Mouse (Mus musculus) cerebellum, adult 18-20 months (tissue): ENCODE results near the gene Npb.

Experiments
- DNase-seq, 2 experiments: peaks; one replicate each; pipeline ENCODE4 v3.0.0; 2021

Gene Npb

DNA sequence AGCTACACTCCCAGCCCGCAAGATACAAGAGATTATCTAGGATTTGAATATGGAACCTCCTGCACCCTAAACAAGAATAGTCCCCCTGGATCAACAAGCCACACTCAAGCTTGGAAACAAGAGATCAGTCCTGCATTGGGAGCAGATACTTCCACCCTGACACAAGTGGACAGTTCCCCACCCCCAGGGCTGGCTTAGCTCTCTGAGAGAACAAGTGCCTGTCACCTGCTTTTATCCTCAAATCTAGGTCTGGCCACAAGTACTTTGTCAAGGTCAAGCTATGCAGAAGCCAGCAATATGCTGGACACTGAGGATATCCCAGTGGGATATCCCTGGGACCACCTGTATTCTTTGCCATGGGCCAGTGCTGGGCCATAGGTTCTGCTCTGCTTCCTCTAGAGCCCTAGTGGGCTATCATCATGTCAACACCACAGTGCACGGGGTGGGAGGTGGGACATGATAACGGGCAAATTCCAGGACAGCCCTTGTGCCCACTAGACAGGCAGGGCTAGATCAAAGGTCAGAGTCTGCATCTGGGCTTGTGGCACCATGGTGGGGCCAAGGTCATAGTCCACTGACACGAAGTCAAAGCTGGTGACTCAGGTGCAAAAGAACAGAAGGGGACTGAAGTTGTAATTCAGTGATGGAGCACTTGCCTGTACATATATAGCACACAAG lies 8.5 kb downstream of the Npb start:
- peak in 1 of 2 experiments; percentile 20 for DNase-seq

DNA sequence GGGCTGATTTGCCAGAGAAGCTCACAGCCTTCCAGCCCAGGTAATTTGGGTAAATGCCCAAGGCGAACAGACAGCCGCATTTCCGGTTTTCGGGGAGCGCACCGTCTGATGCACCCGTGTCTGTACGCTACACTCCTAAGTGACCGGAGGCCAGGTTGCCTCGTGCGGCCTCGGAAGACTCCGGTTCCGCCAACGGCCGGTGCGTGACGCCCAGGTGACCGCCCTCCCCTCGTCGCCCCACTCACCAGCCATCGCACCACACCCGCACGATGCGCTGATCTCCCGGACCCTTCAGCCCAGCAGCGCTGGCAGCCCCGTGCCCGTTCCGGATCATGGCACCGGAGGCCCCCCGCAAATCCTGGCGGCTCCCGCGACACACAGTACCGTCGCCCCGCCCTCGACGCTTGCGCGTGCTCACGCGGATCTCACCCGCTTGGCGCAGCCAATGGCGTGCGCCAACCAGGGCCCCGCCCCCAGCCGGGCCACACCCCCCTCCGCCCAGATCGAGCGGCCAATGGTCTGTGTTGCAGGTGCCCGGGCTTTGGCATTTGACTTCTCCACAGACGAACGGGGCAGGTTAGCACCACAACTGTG lies 9.3 kb downstream of the Npb start, which contains the start of gene Pcyt2:
Pcyt2 (minus strand) TSS at position 418 of the 594 bp plus-strand sequence.
- DNase-seq, result peak; percentile 94 to 95

DNA sequence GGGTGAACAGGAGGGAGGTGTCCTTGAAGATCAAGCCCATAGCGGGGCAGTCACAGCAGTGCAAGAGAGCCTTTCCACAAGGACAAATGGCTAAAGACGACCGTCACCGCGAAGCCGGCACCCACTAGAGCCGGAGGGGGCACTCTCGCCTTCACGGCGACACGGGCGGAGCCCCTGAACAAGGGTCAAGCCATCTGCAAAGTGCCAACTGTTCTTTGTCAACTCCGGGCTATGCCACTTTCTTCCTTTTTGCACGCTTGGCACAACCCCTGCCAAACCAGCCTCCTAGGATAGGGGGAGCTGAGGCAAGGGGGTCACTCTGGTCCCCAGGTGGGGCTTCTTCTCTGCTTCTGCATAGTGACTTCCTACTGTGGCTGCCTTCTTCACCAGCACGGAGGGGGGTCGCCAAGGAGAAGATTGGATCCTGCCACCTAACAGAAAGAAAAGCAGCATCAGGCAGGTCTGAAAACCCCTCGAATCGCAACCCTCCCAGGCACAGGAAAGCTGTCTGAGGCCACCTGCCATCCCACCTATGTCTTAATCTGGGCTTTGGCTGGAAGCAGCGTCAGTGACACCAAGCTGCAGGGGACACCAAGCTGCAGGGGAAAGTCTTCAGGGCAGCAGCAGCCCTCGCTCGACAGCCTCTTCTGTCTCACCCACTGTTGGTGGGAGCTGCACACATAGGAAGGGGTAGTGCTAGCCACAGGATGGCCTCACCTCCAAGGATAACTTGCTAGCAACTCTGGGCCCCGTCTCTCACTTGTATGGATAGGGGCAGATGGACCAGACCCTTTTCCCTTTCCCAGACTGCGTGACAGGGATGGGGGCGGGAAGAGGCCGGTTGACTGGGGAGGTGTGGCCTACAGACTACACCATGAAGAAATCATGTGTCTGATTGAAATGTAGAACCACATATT lies 10.6 kb downstream of the Npb start:
- DNase-seq, result peak in 1 of 2 experiments; percentile 26

DNA sequence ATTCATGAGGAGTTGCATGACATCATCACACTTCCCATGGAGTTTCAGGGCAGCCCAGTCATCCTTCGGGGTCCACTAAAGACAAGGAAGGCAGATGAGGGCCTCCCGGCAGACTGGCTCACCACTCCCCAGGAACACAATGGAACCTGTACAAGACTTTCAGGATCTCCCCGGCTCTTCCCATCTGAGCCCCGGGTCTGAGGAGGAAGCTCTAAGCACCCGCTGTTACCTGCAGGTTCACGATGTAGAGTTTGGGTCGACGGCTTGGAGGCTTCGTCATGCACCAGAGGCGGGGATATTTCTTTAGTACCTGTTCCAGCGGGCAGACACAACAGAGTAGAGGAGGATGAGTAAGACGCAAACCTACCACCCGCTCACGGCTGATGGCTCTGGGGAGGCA lies 11.9 kb downstream of the Npb start:
- no peak for DNase-seq

DNA sequence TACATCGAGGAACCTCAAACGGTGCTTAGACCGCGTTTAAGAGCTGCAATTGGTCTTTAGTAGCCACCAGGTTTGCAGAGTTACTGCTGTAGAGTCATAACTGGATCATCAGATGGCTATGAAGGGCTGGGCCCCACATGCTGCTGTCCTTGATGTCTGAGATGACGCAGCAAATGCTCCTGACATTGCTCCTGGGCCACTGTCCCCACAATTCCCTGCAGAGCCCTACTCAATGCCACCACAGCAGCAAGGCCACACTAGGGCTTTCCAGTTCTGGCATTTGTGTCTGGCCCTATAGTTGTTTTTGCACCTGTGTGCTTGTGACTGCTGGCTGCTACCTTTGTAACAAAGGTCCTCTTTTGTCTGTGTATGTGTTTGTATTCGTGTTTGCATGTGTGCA lies 14.5 kb downstream of the Npb start:
- DNase-seq, result no peak

DNA sequence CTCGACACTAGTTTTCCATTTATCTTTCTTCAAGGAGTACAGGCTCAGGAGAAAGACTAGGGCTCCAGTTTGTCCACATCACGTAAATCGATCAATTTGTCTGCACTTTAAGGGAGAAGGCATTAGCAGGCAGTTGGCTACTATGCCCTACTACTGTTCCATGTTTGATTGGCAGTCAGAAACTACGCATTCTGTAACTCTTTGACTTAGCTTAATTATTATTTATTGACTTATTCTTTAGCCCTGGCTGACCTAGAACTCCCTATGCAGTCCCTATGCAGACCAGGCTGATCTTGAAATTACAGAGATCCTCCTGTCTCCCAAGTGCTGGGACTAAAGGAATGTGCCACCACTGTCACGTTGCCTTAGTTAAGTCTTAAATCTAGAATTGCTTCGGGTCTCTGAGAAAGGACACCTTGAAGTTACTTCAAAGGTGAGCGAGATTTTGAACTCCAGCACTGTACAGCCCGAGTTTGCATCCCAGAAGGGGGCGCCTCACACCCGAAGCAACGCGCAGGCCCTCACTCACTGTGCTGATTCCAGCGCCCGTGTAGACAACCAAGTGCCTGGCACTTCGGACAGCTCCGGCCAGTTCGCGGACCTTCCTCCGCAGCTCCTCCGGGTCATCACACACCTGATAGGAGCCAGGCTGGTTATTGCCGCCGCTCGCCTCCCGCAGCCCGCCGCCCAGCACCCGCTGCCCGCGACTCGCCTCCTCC lies 15.8 kb downstream of the Npb start:
- peak; percentile 64 to 65 for DNase-seq

DNA sequence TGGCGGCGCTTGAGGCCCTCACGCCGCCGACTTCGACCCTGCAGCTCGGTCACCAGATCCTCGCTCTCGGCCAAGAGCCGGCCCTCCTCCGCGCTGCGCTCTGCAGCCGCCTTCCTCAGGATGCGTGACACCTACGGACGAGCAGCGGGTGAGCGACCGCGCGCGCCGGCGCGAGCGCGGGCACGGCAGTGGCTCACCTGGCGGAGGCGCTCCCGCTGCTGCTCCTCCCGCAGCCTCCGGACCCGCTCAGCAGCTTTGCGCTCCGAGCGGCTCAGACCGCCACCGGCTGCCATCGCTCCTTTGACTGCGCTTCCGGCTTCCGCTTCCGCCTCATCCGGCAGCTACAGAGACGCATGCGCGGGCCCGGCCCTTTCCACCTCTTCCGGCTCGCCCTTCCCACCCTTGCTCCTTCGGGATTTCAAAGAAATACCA lies 16.4 kb downstream of the Npb start:
- DNase-seq, result peak; percentile 87 to 90

DNA sequence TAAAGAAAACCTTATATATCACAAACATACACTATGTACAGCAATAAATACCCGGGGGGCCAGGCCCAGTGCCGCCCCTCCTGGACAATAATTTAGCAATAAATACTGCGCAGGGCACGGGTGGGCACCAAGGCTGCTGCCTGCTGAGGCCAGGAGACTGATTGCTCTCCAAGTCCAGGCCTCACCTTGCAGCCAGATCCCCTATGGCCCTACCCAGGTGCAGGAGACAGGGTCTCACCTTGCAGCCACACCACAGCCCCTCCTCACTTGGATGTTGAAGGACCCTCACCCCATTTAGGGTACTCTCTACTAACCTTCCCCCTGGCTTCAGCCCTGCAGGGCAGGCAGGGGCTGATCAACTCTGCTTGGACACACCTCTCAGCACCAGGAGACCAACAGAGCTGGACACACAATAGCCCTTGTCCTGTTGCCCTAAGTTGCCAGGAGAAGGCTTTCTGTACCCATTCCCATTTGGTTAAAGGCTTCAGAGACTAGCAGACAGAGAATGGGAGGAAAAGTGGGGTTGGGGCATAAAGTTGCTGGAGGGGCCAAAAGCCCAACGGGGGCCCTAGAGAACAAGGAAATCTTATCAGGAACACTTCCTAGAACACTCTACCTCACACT lies 17.0 kb downstream of the Npb start, which contains the start of gene Sirt7:
Sirt7 (minus strand) TSS at position 89 of the 624 bp plus-strand sequence.
- DNase-seq, result no peak

DNA sequence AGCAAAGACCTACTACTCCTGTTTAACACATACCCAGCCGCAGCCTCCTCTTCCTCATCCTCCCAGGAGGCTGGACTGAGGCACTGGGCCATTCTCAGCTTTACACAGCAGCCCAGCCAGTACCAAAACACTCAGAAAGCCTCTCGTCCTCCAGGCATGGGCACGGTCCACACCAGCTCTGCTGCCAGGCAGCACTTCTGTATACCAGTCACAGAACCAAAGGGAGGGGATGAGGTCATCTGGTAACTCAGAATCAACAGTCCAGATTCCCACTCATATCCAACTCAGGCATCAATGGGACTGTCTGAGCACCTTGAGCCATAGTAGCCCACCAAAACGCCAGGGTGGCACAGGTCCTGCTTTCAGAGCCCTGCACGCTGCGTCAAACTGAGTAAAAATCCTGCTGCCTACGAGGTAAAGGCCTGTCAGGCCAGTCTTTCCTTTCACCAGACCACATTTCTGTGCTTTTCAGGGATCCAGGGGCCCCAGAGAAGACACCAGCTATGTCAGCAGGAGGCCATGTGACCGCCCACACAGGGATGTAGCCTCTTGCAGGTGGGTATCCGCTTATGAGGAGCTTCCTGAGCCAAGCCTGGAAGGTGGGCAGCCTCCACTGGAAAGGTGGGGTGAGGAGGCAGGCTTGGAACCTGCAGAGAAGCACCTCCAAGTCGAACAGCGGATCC lies 18.6 kb downstream of the Npb start:
- DNase-seq, result no peak

DNA sequence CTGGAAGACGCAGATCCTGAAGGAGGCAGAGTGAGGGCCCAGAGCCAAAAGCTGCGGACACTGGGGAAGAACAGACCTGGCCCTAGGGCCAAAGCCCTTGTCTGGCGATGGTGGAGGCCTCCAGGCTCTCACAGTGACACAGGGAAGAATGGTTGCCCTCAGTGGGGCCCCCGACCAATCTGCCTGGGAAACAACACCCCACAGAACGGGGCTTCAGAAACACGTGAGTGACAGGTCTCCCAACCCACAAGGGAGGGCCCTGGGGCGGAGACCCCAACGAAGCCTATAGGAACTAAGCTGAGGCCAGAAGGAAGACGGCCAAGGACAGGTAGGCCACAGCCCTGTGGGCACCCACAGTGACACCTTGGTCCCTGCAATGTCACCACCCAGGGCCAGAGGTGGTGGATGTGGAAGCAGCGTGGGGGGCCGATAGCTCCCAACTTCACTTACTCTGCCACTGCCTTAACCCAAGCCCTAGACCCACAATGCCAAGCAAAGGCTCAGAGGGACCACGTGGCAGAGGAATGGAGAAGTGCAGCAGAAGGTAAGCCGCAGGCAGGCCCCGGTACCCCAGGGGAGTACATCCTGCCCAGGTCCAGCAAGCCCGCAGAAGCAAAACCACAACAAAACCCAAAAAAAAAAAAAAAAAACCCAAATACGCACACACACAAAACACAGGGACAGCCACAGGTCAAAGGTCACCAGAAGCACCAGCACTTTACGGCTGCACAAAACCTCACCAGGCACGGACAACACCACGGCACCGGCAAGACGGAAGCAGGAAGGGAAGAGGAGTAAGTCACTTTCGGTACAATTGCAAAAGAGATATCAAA lies 19.4 kb downstream of the Npb start:
- peak in 1 of 2 experiments; percentile 19 for DNase-seq

DNA sequence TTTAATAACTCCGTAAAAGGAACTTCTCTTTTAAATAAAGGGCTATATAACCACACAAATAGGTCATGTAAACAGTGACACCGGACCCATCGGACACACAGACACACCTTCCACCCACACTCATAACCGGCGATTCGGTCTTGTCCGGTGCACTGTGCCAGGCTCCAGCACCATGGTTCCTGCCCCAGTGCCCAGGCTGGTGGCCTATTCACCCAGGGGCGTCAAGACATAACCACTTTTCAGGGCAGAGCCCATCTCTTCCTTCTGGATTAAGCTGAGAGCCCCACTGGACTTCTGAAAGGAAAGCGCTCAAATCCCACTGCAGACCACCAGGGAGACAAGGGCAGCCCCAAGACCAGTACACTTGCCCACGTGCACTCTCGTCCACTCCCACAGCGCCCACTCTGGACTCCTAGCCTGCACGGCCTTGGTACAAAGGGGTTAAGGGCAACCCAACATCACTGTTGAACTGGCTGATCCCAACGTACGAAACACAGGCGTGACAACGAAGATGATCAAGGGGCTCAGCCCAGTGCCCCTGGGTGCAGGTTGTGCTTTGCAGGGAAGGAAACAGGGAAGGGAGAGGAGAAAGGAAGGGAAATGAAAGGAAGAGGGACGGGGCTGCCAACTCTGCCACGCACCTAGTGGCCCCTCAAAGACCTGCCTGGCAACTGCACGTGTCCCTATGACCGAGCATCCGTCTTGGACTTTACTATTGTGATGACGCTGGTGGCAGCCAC lies 20.5 kb downstream of the Npb start:
- no peak for DNase-seq

DNA sequence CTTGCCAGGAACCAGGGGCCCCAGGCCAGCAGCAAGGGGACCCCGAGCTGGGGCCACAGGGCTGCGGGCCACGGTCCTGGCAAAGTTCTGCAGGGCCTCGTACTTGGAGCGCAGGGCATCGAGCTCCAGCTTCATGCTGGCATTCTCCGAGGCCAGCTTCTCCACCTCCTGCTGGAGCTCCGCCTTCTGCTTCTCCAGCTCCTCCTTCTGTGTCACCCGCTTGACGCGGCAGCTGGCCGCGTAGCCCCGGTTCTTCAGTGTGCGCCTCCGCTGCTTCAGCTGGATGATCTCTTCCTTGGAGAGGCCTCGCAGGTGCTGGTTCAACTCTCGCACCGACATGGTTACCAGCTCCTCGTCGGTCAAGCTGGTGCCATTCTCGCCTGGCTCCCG lies 21.1 kb downstream of the Npb start:
- DNase-seq, result peak in 1 of 2 experiments; percentile 25

DNA sequence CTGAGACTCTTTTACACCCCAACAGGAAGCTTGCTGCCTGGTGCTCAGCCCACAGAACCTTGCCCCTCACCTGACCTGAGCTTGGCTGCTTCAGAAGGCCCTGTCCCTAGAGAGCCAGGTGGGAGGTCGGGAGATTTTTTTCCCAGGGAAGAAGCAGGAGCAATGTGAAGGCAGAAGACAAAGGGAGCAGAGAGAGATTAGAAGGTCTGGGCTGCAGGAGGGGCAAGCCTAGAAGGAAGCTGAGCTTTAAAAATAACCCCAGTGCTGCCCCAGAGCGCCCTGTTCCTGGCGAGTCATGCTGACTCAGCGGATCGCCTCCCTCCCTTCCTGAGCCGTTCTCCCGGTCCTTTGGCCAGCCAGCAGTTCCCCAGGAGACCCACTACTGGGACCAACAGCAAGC lies 21.6 kb downstream of the Npb start:
- DNase-seq, result peak in 1 of 2 experiments; percentile 32

DNA sequence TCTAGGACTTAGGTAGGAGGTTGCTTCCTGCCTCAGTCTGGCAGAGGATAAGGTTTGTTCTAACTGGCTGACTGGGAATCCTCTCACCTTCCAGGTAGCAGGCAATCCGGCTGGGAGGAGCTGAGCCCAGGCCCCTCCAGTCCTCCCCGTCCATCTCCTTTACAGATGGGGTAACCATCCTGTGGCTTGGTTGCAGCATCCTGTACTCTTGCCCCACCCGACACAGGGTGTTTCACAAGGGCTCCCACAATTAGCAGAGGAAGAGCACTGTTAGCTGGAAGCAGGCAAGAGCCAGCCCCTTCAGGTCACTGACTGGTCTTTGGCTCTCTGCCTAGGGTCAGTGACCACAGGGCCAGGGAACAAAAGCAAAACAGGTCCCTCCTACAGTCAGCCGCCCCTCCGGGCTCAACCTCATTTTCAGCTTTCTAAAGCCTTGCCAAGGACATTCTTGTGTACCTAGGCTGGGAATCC lies 22.2 kb downstream of the Npb start:
- no peak for DNase-seq

DNA sequence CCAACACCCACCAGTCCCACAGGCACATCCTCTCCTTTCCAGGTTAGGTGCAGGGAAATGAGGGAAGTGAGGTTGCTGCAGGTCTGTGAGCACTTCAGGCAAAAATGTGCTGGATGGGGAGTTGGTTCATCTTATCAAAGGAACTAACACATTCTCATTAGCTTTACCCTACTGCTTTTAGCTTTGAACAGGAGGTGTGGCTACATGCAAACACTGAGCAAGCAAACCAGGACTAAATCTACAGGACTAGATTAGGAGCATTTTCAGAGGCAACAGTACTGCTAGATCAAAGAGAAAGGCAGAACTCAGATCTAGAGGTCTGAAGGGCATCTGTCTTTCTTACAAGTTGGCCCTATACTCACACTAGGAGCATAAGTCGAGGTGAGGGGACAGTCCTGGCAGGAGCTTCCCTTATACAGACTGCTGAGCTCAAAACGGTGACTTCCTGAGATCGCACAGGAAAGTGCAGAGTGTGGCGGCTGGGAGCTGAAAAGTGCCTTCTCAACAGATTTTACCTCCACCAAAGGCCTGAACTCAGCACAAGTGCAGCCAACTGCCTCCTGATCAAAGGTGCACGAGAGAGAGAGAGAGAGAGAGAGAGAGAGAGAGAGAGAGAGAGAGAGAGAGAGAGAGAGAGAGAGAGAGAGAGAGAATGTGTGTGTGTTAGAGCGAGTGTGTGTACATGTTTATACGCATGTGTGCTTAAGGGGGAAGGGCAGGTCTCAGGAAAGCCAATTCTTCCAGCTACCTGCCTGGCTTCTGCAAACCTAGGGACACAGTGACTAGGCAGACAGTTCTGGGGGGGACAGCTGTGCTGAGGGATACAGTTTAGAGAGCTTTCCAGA lies 22.8 kb downstream of the Npb start:
- no peak for DNase-seq

DNA sequence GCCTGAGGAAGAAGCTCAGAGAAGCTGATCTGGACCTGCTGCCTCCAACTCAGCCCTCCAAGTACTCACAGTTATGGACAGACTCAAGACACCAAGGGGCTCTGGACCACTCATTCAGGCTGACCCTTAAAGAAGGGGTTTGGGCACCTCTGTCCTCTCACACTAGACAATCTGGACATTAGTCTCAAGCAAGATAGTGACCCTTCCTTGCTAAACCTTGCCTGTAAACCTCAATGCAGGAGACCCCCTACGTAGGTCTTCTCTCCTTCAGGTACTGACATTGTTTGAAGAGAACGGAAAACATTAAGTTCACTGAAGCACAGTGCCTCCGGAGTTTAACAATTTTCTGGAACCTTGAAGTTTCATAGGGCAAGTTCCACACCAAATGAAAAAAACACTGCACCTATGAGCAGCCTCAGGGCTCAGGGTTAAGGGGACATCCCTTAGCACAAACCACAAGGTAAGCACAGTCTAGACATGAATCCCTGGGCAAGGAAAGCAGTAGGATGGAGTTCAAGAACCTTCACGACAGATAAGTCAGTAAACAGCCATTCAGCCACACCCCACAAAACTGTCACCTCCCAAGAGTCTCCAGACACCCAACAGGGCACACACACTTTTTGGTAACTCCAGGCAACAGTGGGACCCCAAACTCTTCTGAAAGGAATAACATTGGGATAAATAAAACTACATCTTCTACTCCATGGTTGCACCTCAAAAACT lies 23.6 kb downstream of the Npb start:
- DNase-seq, result no peak

DNA sequence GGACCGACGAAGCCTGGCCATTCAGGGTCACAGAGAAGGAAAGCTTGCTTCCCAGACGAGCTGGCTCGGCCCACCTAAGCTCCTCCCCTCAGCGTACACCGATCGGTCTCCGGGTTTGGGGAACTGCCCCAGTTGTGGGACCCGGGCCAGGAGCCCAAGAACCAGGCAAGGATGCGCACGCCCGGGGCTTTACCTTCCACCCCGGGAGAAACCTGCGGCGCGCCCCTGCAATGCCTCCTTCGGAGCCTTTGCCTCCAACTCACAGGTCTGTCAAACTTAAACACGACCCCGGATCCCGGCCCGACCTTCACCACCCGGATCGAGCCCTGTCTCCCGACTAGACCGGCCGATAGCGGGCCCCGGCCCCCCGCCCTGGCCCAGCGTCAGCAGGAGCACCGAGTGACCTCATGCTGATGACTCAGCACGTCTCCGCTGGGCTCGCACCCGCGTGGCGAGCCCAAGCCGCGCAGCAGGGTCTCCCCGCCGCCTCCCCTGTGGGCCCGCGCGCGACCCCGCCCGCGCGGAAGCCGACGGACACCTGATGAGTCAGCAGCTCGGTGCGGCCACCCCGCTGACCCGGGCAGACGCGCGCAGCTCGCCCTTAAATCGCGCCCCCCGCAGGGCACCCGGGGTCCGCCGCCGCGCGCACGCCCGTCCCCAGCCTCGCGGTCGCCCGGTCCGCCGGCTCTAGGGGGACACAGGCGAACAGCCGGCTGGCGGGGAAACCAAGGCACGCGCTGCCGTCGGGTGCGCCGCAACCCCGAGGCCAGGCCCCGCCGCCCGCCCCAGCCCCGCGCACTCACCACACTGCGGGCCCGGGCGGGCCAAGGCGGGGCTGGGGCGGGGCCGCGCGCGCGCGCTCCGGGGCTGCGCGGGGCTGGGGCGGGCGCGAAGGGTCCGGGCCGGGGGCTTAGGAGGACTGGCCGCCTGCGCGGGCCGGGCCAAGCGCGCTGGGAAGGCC lies 24.6 kb downstream of the Npb start:
- DNase-seq, result peak; percentile 68 to 73
